Mouse (Mus musculus) midbrain, embryonic 11.5 days (tissue): ENCODE measurements around the gene Mthfd1. TPM values are rescaled to one million over a fixed set of nuclear protein-coding genes. Genes with fewer than 3 reads are reported as not detected.

ENCODE experiments used
- ATAC-seq: fragments of 200-750 bp; cut with Nextera tagmentation; 2 replicates; pipeline ENCODE4 v1.8.0; 2017; ENCODE audit warnings: moderate TSS enrichment, moderate library complexity; ENCODE audit not compliant: low FRiP score
- DNase-seq: peaks from one replicate; pipeline ENCODE4 v3.0.0; 2015; ENCODE audit warnings: low spot score; ENCODE audit errors: missing footprints
- H3K27ac ChIP-seq: fragments of 300-500 bp; sonication (generic); 2 replicates; pipeline ENCODE4 v1.5.1; 2014; ENCODE audit warnings: low read depth, low read length
- H3K27me3 ChIP-seq: fragments of 300-500 bp; sonication (generic); 2 replicates; pipeline ENCODE4 v1.6.1; 2014; ENCODE audit warnings: mild to moderate bottlenecking, low read length, moderate library complexity, mixed read lengths; ENCODE audit not compliant: control insufficient read depth, insufficient read depth
- H3K36me3 ChIP-seq: fragments of 300-500 bp; sonication (generic); 2 replicates; pipeline ENCODE4 v1.6.1; 2014; ENCODE audit warnings: mild to moderate bottlenecking, low read length, moderate library complexity, mixed read lengths; ENCODE audit not compliant: control insufficient read depth, insufficient read depth
- H3K4me1 ChIP-seq: fragments of 300-500 bp; sonication (generic); 2 replicates; pipeline ENCODE4 v1.6.1; 2014; ENCODE audit warnings: low read length; ENCODE audit not compliant: control insufficient read depth, insufficient read depth
- H3K4me2 ChIP-seq: fragments of 300-500 bp; sonication (generic); 2 replicates; pipeline ENCODE4 v1.6.1; 2014; ENCODE audit warnings: mild to moderate bottlenecking, moderate library complexity
- H3K4me3 ChIP-seq: fragments of 300-500 bp; sonication (generic); 2 replicates; pipeline ENCODE4 v1.5.1; 2014; ENCODE audit warnings: low read depth, low read length
- H3K9ac ChIP-seq: fragments of 300-500 bp; sonication (generic); 2 replicates; pipeline ENCODE4 v1.6.1; 2014; ENCODE audit warnings: low read length
- H3K9me3 ChIP-seq: fragments of 300-500 bp; sonication (generic); 2 replicates; pipeline ENCODE4 v1.6.1; 2016; ENCODE audit warnings: low read length; ENCODE audit not compliant: control insufficient read depth
- WGBS: fragments of 180-500 bp; shearing (Covaris S2); extraction: QIAGEN DNeasy Blood & Tissue Kit; methylation state at CpG from one replicate; pipeline ENCODE4 v1.1.7; 2014; 5-methylcytosine and 5-hydroxymethylcytosine counted together
- polyA plus RNA-seq: library from polyadenylated mRNA; unstranded; fragments of >200 nt; fragmentation: Nextera tagmentation; extraction: Ambion mirVana; gene quantifications from 2 replicates; pipeline ENCODE4 v1.2.1, GENCODE M21; 2014

Gene Mthfd1
- polyA plus RNA-seq, 1 experiment from 2014 or later, result 62.9 TPM

GRCm38 (mm10) chr12:76303474-76303873 is 48.4 kb downstream of the Mthfd1 start:
- ATAC-seq, result no peak
- no peak overlapping the region for H3K4me3 ChIP-seq
- no peak overlapping the region for H3K9ac ChIP-seq
- no peak for DNase-seq
- WGBS, result 93% methylated on average over 11 of the region's 11 CpGs
- H3K27me3 ChIP-seq, result no peaks in the 10 kb centered on the region
- no peaks in the 10 kb centered on the region for H3K4me1 ChIP-seq
- H3K27ac ChIP-seq, result no peak overlapping the region
- H3K36me3 ChIP-seq, result peaks cover 2% of the 10 kb centered on the region; the same call in 1 of the 2 replicates
- no peak overlapping the region for H3K4me2 ChIP-seq
- no peaks in the 10 kb centered on the region for H3K9me3 ChIP-seq

- Histone ChIP-seq H3K27me3 (no peaks in the 10 kb centered on the region), H3K4me3 (no peak overlapping the region), H3K4me2 (no peak overlapping the region), H3K9me3 (no peaks in the 10 kb centered on the region), H3K9ac (no peak overlapping the region), H3K36me3 (peaks cover 2% of the 10 kb centered on the region; the same call in 1 of the 2 replicates), H3K27ac (no peak overlapping the region), H3K4me1 (no peaks in the 10 kb centered on the region)
- no peak for ATAC-seq
- no peak for DNase-seq
- 84% methylated on average over 4 of the region's 4 CpGs for WGBS
These were observed 49.1 kb downstream of the Mthfd1 start for GRCm38 (mm10) chr12:76304199-76304598.

GRCm38 (mm10) chr12:76305107-76305506 is 50.0 kb downstream of the Mthfd1 start:
- Histone ChIP-seq H3K36me3 (peaks cover 2% of the 10 kb centered on the region; the same call in 1 of the 2 replicates), H3K27me3 (no peaks in the 10 kb centered on the region), H3K4me2 (no peak overlapping the region), H3K4me3 (no peak overlapping the region), H3K4me1 (no peaks in the 10 kb centered on the region), H3K27ac (no peak overlapping the region), H3K9ac (no peak overlapping the region), H3K9me3 (no peaks in the 10 kb centered on the region)
- no peak for DNase-seq
- no peak for ATAC-seq
- 95% methylated on average over 8 of the region's 8 CpGs for WGBS

DNA sequence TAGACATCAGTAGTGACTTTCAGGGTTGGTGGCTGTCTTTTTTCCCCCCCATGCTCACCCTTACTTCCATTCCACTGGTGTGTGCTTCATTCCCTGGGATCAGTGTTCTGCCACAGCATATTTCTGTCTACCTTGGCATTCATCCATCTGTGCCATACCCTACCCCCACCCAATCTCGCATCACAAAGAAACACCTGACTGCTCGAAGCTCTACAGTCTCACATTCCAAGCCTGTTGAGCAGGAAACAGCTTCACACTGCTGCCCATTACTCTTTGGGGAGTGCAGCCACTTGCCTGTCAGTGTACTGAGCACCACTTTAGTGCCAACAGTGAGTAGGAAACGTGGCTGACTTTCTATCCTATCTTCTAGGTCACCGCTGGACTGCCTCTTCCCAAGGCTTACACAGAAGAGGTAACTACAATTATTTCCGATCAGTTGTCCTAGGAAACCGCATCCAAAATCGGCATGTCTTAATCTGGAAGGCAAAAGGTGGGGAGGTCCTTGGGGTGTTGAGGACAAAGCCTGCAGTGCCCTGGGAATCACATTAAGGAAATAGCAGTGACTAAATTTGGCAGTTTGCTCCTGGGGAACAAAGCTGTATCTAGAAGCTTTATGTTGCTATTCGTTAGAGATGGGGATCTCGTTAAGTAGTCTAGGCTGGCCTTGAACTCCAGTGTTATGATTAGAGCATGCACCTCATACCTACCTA is 51.9 kb downstream of the Mthfd1 start:
- no peak overlapping the region for H3K9ac ChIP-seq
- H3K9me3 ChIP-seq, result no peaks in the 10 kb centered on the region
- DNase-seq (peak; percentile 44), ATAC-seq (no peak)
- H3K27ac ChIP-seq, result no peak overlapping the region
- H3K27me3 ChIP-seq, result no peaks in the 10 kb centered on the region
- H3K4me1 ChIP-seq, result no peaks in the 10 kb centered on the region
- 85% methylated on average over 9 of the region's 9 CpGs for WGBS
- no peak overlapping the region for H3K4me2 ChIP-seq
- no peak overlapping the region for H3K4me3 ChIP-seq
- H3K36me3 ChIP-seq, result peaks cover 2% of the 10 kb centered on the region; the same call in 1 of the 2 replicates

DNA sequence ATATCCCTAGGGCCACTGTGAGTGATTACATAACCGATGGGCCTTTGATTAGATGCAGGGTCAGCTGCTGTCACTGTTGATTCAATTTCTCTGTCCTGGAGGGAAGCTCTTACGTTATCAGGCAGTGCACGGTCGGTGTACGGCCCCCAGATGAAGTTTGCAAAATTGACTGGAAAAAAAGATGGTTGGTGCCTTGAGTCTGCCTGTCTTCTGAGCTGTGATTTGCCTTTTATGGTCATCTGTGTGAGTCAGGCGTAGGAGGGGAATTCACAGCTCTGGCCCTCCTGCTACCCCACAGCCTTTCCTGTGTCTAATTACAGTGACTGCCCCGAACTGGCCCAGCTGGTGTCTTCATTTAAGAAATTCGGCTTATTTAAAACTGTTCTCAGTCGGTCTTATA is 52.9 kb downstream of the Mthfd1 start:
- WGBS, result 75% methylated on average over 9 of the region's 9 CpGs
- Histone ChIP-seq H3K4me2 (no peak overlapping the region), H3K27ac (no peak overlapping the region), H3K4me1 (no peaks in the 10 kb centered on the region), H3K9me3 (no peaks in the 10 kb centered on the region), H3K4me3 (no peak overlapping the region), H3K36me3 (peaks cover 2% of the 10 kb centered on the region; the same call in 1 of the 2 replicates), H3K27me3 (no peaks in the 10 kb centered on the region), H3K9ac (no peak overlapping the region)
- DNase-seq, result no peak
- peak; percentile 30; the same call in 1 of the 2 replicates for ATAC-seq

- DNase-seq, result peak; percentile 79
- Histone ChIP-seq H3K4me2 (no peak overlapping the region), H3K36me3 (peaks cover 2% of the 10 kb centered on the region; the same call in 1 of the 2 replicates), H3K9ac (no peak overlapping the region), H3K4me1 (no peaks in the 10 kb centered on the region), H3K4me3 (no peak overlapping the region), H3K9me3 (no peaks in the 10 kb centered on the region), H3K27me3 (no peaks in the 10 kb centered on the region), H3K27ac (no peak overlapping the region)
- ATAC-seq, result no peak
- 85% methylated on average over 5 of the region's 5 CpGs for WGBS
These were observed 53.3 kb downstream of the Mthfd1 start for GRCm38 (mm10) chr12:76308436-76308835.

GRCm38 (mm10) chr12:76310007-76310406 is 54.9 kb downstream of the Mthfd1 start:
- ATAC-seq (no peak), DNase-seq (peak; percentile 37)
- WGBS, result 87% methylated on average over 6 of the region's 6 CpGs
- Histone ChIP-seq H3K4me1 (no peaks in the 10 kb centered on the region), H3K36me3 (0 out of 2 replicates have a peak, but pooled peaks cover 2% of the 10 kb centered on the region), H3K27me3 (no peaks in the 10 kb centered on the region), H3K27ac (no peak overlapping the region), H3K9ac (no peak overlapping the region), H3K9me3 (no peaks in the 10 kb centered on the region), H3K4me3 (no peak overlapping the region), H3K4me2 (no peak overlapping the region)

- Histone ChIP-seq H3K27me3 (no peaks in the 10 kb centered on the region), H3K36me3 (0 out of 2 replicates have a peak, but pooled peaks cover 2% of the 10 kb centered on the region), H3K27ac (no peak overlapping the region), H3K4me3 (no peak overlapping the region), H3K9ac (no peak overlapping the region), H3K9me3 (no peaks in the 10 kb centered on the region), H3K4me1 (no peaks in the 10 kb centered on the region), H3K4me2 (no peak overlapping the region)
- no peak for ATAC-seq
- DNase-seq, result peak; percentile 77
- WGBS, result 85% methylated on average over 6 of the region's 6 CpGs
These were observed 55.5 kb downstream of the Mthfd1 start for GRCm38 (mm10) chr12:76310633-76311032.

DNA sequence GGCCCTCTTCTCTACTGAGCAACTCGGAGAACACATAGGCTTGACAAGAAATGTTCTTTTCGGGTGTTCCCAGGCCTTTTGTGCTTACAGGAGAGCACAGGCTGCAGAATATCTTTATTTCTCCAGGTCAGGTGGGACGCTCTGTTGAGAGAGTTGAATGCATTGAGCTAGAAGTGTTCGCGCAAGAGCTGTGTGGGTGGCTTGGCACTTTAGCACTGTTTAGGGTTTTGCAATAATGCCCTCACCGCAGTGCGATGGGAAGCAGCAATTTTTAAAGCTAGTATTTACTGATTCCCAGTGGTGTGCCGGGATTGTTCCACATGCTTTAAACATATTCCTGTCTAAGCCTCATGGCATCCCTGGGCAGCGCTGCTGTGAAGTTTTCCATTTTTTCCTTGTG is 56.1 kb downstream of the Mthfd1 start:
- 95% methylated on average over 9 of the region's 9 CpGs for WGBS
- Histone ChIP-seq H3K9me3 (no peaks in the 10 kb centered on the region), H3K36me3 (0 out of 2 replicates have a peak, but pooled peaks cover 2% of the 10 kb centered on the region), H3K27ac (no peak overlapping the region), H3K4me3 (no peak overlapping the region), H3K4me1 (no peaks in the 10 kb centered on the region), H3K27me3 (no peaks in the 10 kb centered on the region), H3K4me2 (no peak overlapping the region), H3K9ac (no peak overlapping the region)
- ATAC-seq, result no peak
- no peak for DNase-seq
